In the genomic region with DNA sequence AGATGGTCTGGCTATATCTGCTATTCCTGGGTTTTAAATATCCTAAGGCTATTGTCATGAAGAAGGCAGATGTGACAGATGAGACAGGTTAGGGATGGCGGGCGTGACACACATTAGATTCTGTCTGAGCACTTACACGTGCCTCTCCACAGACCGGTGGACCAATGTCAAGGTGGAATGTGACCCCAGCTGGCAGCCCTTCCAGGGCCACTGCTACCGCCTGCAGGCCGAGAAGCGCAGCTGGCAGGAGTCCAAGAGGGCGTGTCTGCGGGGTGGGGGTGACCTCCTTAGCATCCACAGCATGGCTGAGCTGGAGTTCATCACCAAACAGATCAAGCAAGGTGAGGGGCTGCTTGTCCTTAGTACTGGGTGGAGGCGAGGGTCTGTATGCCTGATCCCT, we compare ENCODE assay signal across 8 mouse cellular contexts. TPM values are rescaled to one million over a fixed set of nuclear protein-coding genes. Genes with fewer than 3 reads are reported as not detected.
DNase-seq lines count a peak whose midpoint lies in the region; ATAC-seq and TF ChIP-seq lines count a peak whose summit lies in the region.

No protein-coding gene starts in this region.

- WGBS in neural tube, embryonic 15.5 days, result 37% methylated on average over 10 of the region's 10 CpGs
- WGBS in forebrain, embryonic 13.5 days, result 48% methylated on average over 10 of the region's 10 CpGs

- no peak overlapping the region for H3K4me2 ChIP-seq in neural tube, embryonic 15.5 days
- H3K4me2 ChIP-seq in forebrain, embryonic 13.5 days, result no peak overlapping the region

- intact Hi-C loops in heart, postnatal 36 days (cut with DNase I), result no loop called here

- H3K9ac ChIP-seq in neural tube, embryonic 15.5 days (replicated peaks), result no peak overlapping the region
- no peak overlapping the region for H3K9ac ChIP-seq in forebrain, embryonic 13.5 days

- peak; percentile 35 for DNase-seq in neural tube, embryonic 10.5 days (ENCODE audit: extremely low spot score, low spot score)
- DNase-seq in brain, embryonic 14.5 days (ENCODE audit: low read depth), result peak; percentile 44
- peak; percentile 50 to 60 for DNase-seq in heart, postnatal 36 days
- peak; percentile 83 for DNase-seq in lung, postnatal 10 days
- DNase-seq in frontal cortex, adult 2 months (ENCODE audit: extremely low spot score in 1 of 2, low spot score in 1 of 2), result no peak
- DNase-seq in spleen, adult 12 weeks (ENCODE audit: low spot score), result no peak

- TF ChIP-seq CTCF in brain, embryonic 14.5 days (IDR thresholded peaks at IDR 0.05; ENCODE audit: borderline replicate concordance, extremely low read depth, insufficient read depth, insufficient read length), result no peak

- TF ChIP-seq POLR2A in brain, embryonic 14.5 days (IDR thresholded peaks at IDR 0.05; ENCODE audit: borderline replicate concordance, extremely low read depth, insufficient read depth, insufficient read length, poor library complexity, severe bottlenecking), result no peak

- H3K36me3 ChIP-seq in neural tube, embryonic 15.5 days, result no peaks in the 10 kb centered on the region
- peaks cover 7% of the 10 kb centered on the region; the same call in 1 of the 2 replicates for H3K36me3 ChIP-seq in forebrain, embryonic 13.5 days (ENCODE audit: poor library complexity, severe bottlenecking)

- no peak overlapping the region for H3K4me3 ChIP-seq in neural tube, embryonic 15.5 days (replicated peaks)
- H3K4me3 ChIP-seq in forebrain, embryonic 13.5 days, result no peak overlapping the region

- no peak overlapping the region for H3K27ac ChIP-seq in neural tube, embryonic 15.5 days (replicated peaks)
- no peak overlapping the region for H3K27ac ChIP-seq in forebrain, embryonic 13.5 days

- no peaks in the 10 kb centered on the region for H3K27me3 ChIP-seq in neural tube, embryonic 15.5 days (replicated peaks)
- no peaks in the 10 kb centered on the region for H3K27me3 ChIP-seq in forebrain, embryonic 13.5 days

- ATAC-seq in neural tube, embryonic 15.5 days (ENCODE audit: low FRiP score), result no peak
- no peak for ATAC-seq in forebrain, embryonic 13.5 days

- H3K9me3 ChIP-seq in neural tube, embryonic 15.5 days (replicated peaks), result no peaks in the 10 kb centered on the region
- no peaks in the 10 kb centered on the region for H3K9me3 ChIP-seq in forebrain, embryonic 13.5 days (replicated peaks)

- peaks cover 5% of the 10 kb centered on the region; the same call in 1 of the 2 replicates for H3K4me1 ChIP-seq in neural tube, embryonic 15.5 days
- H3K4me1 ChIP-seq in forebrain, embryonic 13.5 days, result peaks cover 18% of the 10 kb centered on the region

RNA-seq across cellular contexts. Expression of a gene that starts 39.3 kb away (rescaled TPM):
- polyA plus RNA-seq in neural tube, embryonic 15.5 days (2015; fragmentation: Nextera tagmentation; extraction: Ambion mirVana), result 5.1 and 6.6 TPM in 2 replicates
- 12.5 and 17.3 TPM in 2 replicates for polyA plus RNA-seq in brain, embryonic 14.5 days (2012; rRNA removed)
- total RNA-seq in heart, postnatal 36 days (2021), result 10 to 100 TPM; 18.4 to 20.3 TPM
- 5.3 and 6.7 TPM in 2 replicates for polyA plus RNA-seq in frontal cortex, adult 2 months (2012; rRNA removed)
- 4.5 and 6.3 TPM in 2 replicates for polyA plus RNA-seq in forebrain, embryonic 13.5 days (2015; fragmentation: Nextera tagmentation; extraction: Ambion mirVana)

Comparison
In these comparisons a context has a peak if more than half of its experiments do, and no peak if none do; other contexts are left out.
1. DNase-seq: peak in neural tube, embryonic 10.5 days (single experiment), brain, embryonic 14.5 days (single experiment), heart, postnatal 36 days (2 of 2) and lung, postnatal 10 days (single experiment); none in frontal cortex, adult 2 months (0 of 2) and spleen, adult 12 weeks (single experiment).